Mouse (Mus musculus) heart, embryonic 12.5 days (tissue): Measurements from ENCODE around the gene Arhgef33. TPM values are rescaled to one million over a fixed set of nuclear protein-coding genes. Genes with fewer than 3 reads are reported as not detected.
"Not testable (repeated sequence)": the region's sequence is repeated elsewhere in the genome, so short reads cannot be mapped to it uniquely, and the experiment has no call there.

Source experiments
- ATAC-seq: fragments of 200-750 bp; cut with Nextera tagmentation; 2 replicates; pipeline ENCODE4 v1.8.0; 2017; ENCODE audit warnings: moderate TSS enrichment, moderate library complexity; ENCODE audit not compliant: insufficient number of reproducible peaks, low FRiP score
- H3K27ac ChIP-seq: fragments of 300-500 bp; sonication (generic); 2 replicates; pipeline ENCODE4 v1.5.1; 2016; ENCODE audit warnings: mild to moderate bottlenecking, moderate library complexity; ENCODE audit not compliant: poor library complexity, severe bottlenecking
- H3K27me3 ChIP-seq: fragments of 300-500 bp; sonication (generic); replicated peaks from 2 replicates; pipeline ENCODE4 v1.6.1; 2016; ENCODE audit warnings: mild to moderate bottlenecking, moderate library complexity
- H3K36me3 ChIP-seq: fragments of 300-500 bp; sonication (generic); 2 replicates; pipeline ENCODE4 v1.6.1; 2016; ENCODE audit warnings: mild to moderate bottlenecking, moderate library complexity
- H3K4me1 ChIP-seq: fragments of 300-500 bp; sonication (generic); replicated peaks from 2 replicates; pipeline ENCODE4 v1.6.1; 2016; ENCODE audit warnings: mild to moderate bottlenecking
- H3K4me2 ChIP-seq: fragments of 300-500 bp; sonication (generic); 2 replicates; pipeline ENCODE4 v1.6.1; 2016; ENCODE audit warnings: mild to moderate bottlenecking, moderate library complexity
- H3K4me3 ChIP-seq: fragments of 300-500 bp; sonication (generic); 2 replicates; pipeline ENCODE4 v1.5.1; 2016; ENCODE audit warnings: mild to moderate bottlenecking
- H3K9ac ChIP-seq: fragments of 300-500 bp; sonication (generic); 2 replicates; pipeline ENCODE4 v1.6.1; 2016; ENCODE audit warnings: mild to moderate bottlenecking, moderate library complexity
- H3K9me3 ChIP-seq: fragments of 300-500 bp; sonication (generic); replicated peaks from 2 replicates; pipeline ENCODE4 v1.6.1; 2016; ENCODE audit warnings: mild to moderate bottlenecking, moderate library complexity
- WGBS: fragments of 180-500 bp; shearing (Covaris S2); methylation state at CpG from one replicate; pipeline ENCODE4 v1.1.7; 2016; 5-methylcytosine and 5-hydroxymethylcytosine counted together
- polyA plus RNA-seq: library from polyadenylated mRNA; unstranded; fragments of >200 nt; fragmentation: Nextera tagmentation; extraction: Ambion mirVana; gene quantifications from 2 replicates; pipeline ENCODE4 v1.2.1, GENCODE M21; 2016

The Arhgef33 gene
- 1.4 and 2.2 TPM in 2 replicates for polyA plus RNA-seq

- Histone ChIP-seq H3K27me3 (no peaks in the 10 kb centered on the region), H3K4me2 (no peak within 1 kb of the TSS), H3K27ac (no peak within 1 kb of the TSS), H3K4me3 (no peak within 1 kb of the TSS), H3K4me1 (peaks cover 6% of the 10 kb centered on the region), H3K36me3 (no peaks in the 10 kb centered on the region), H3K9me3 (no peaks in the 10 kb centered on the region), H3K9ac (no peak within 1 kb of the TSS)
- WGBS = 56% methylated on average over 1 of the region's 1 CpGs
- ATAC-seq = no peak
These were observed at the start of gene Arhgef33 for GRCm38 (mm10) chr17:80307251-80307650. TSS of gene Arhgef33 (plus strand) at chr17:80307407.

GRCm38 (mm10) chr17:80267065-80267464 is 40.1 kb upstream of the Arhgef33 start:
- no peak overlapping the region for H3K4me2 ChIP-seq
- ATAC-seq = no peak
- H3K9me3 ChIP-seq = no peaks in the 10 kb centered on the region
- peaks cover 88% of the 10 kb centered on the region for H3K36me3 ChIP-seq
- no peak overlapping the region for H3K27ac ChIP-seq
- H3K27me3 ChIP-seq = no peaks in the 10 kb centered on the region
- H3K4me3 ChIP-seq = no peak overlapping the region
- no peak overlapping the region for H3K9ac ChIP-seq
- WGBS = 78% methylated on average over 4 of the region's 4 CpGs
- no peaks in the 10 kb centered on the region for H3K4me1 ChIP-seq

GRCm38 (mm10) chr17:80268151-80268550 is 39.1 kb upstream of the Arhgef33 start:
- H3K9me3 ChIP-seq = no peaks in the 10 kb centered on the region
- no peak overlapping the region for H3K4me2 ChIP-seq
- H3K27ac ChIP-seq = no peak overlapping the region
- no peaks in the 10 kb centered on the region for H3K27me3 ChIP-seq
- ATAC-seq = no peak
- no peak overlapping the region for H3K4me3 ChIP-seq
- no peaks in the 10 kb centered on the region for H3K4me1 ChIP-seq
- peaks cover 89% of the 10 kb centered on the region for H3K36me3 ChIP-seq
- WGBS = 90% methylated on average over 3 of the region's 3 CpGs
- H3K9ac ChIP-seq = no peak overlapping the region

- not testable (repeated sequence) for H3K27ac ChIP-seq, H3K9ac ChIP-seq, H3K4me2 ChIP-seq, ATAC-seq, H3K9me3 ChIP-seq, H3K4me3 ChIP-seq, H3K4me1 ChIP-seq, H3K27me3 ChIP-seq
- WGBS = 92% methylated on average over 7 of the region's 7 CpGs
- H3K36me3 ChIP-seq = peaks cover 84% of the 10 kb centered on the region
These were observed 36.6 kb upstream of the Arhgef33 start for GRCm38 (mm10) chr17:80270622-80271021.

DNA sequence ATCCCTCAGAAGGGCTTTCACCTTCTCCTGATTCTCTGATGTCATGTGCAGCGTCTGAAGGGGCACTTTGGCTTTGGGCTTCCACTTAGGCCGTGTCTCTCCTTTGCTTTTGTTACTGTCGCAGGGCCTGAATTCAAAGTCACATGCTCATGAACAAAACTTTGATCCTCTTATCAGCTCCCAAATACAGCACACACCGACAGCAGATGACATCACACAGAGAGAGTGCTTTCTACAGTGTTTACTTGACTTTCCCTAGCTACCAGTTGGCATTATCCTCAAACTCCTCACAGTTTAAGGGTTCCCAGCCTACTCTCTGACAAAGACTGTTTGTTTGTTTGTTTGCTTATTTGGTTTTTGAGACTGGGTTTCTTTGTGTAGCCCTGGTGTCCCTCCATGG is 29.0 kb upstream of the Arhgef33 start:
- Histone ChIP-seq H3K27ac (no peak overlapping the region), H3K36me3 (peaks cover 58% of the 10 kb centered on the region)
- WGBS = 65% methylated on average over 4 of the region's 4 CpGs

DNA sequence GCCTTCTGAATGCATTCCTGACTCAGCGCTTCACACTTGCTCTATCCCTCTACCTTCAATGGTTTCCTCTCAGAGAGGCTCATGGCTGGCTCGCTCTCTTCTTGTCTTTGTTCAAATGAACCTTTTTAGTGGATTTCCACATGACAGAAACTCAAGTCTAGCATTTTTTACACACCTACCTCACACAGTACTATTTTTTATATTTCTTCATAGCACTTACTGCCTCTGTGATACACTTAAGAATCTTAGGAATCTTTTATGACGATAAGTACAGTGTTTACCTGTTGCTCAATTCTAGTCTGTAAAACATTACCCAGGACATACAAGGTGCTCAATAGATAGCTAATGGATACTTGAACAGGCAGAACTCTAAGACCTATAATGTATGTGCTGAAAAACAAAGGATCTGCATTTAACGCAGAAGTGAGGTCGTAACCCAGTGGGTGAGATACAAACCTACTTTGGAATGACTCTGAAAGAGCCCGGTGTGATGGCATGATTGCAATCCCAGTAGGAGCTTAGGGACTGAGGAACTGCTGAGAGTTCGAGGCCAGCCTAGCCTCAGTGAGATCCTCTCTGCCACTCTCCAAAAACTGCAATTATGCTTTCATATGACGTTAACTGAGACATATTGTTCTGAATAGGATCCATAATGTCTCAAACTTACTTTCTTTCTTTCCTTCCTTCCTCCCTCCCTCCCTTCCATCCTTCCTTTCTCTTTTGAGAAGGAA is 27.7 kb upstream of the Arhgef33 start:
- H3K4me2 ChIP-seq = no peak overlapping the region
- no peak overlapping the region for H3K4me3 ChIP-seq
- WGBS = 91% methylated on average over 8 of the region's 8 CpGs
- no peak overlapping the region for H3K27ac ChIP-seq
- no peak for ATAC-seq
- H3K9ac ChIP-seq = no peak overlapping the region
- no peaks in the 10 kb centered on the region for H3K9me3 ChIP-seq
- peaks cover 52% of the 10 kb centered on the region for H3K36me3 ChIP-seq
- no peaks in the 10 kb centered on the region for H3K27me3 ChIP-seq
- H3K4me1 ChIP-seq = no peaks in the 10 kb centered on the region; the same call in 1 of the 2 replicates

More for the DNA sequence above, 29.0 kb upstream of the Arhgef33 start:
- no peak overlapping the region for H3K4me2 ChIP-seq
- H3K9me3 ChIP-seq = no peaks in the 10 kb centered on the region
- no peak overlapping the region for H3K9ac ChIP-seq
- ATAC-seq = no peak
- no peaks in the 10 kb centered on the region for H3K27me3 ChIP-seq
- no peaks in the 10 kb centered on the region for H3K4me1 ChIP-seq
- no peak overlapping the region for H3K4me3 ChIP-seq

DNA sequence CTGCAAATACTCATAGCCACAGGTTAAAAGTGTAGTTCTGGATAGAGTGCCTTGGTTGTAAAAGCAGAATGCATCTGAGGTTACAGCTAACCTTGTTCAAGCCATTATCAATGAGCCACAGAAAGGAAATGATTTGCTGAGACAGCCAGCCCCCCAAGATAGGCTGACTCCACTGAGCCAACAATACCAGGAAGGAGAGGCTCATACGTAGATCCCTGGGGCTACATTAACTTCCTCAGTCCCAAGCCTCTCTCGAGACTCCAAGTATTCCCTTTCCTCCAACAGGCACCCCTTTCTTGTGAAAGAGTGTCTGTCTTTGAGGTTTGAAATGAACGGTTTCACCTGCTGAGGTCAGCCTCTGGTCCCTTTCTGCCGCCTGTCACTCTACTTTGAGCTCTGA is 22.8 kb upstream of the Arhgef33 start:
- H3K36me3 ChIP-seq = peaks cover 13% of the 10 kb centered on the region
- no peak overlapping the region for H3K9ac ChIP-seq
- H3K4me1 ChIP-seq = peaks cover 13% of the 10 kb centered on the region
- H3K4me2 ChIP-seq = no peak overlapping the region
- H3K4me3 ChIP-seq = no peak overlapping the region
- H3K27ac ChIP-seq = peak overlapping the region; percentile 66
- WGBS = 53% methylated on average over 4 of the region's 4 CpGs
- H3K27me3 ChIP-seq = no peaks in the 10 kb centered on the region
- H3K9me3 ChIP-seq = no peaks in the 10 kb centered on the region
- ATAC-seq = no peak

DNA sequence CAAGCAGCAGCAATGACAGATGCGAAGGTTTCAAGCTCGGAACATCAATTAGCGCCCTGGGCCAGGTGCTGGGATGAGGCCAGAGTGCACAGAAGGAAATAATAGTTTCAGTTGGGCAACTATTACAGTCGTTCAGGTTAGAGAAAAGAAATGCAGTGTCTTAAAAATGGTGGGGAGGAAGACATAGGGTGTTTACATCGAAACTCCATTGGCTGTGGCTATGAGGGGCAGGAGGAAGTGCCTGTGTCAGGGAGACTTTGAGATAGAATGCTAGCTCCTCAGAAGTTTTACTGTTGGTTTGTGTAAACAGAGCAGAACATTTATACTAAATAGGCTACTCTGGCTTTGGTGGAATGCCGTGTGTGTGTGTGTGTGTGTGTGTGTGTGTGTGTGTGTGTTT is 19.2 kb upstream of the Arhgef33 start:
- no peak overlapping the region for H3K4me3 ChIP-seq
- 81% methylated on average over 6 of the region's 6 CpGs for WGBS
- no peak for ATAC-seq

GRCm38 (mm10) chr17:80289280-80290073 is 17.7 kb upstream of the Arhgef33 start:
- peak; percentile 47 for ATAC-seq
- 1% methylated on average over 30 of the region's 30 CpGs for WGBS
- Histone ChIP-seq H3K4me3 (peak overlapping the region; percentile 95), H3K36me3 (no peaks in the 10 kb centered on the region), H3K27me3 (no peaks in the 10 kb centered on the region), H3K4me2 (peak overlapping the region; percentile 78), H3K9ac (peak overlapping the region; percentile 91), H3K4me1 (peaks cover 13% of the 10 kb centered on the region), H3K9me3 (no peaks in the 10 kb centered on the region), H3K27ac (peak overlapping the region; percentile 79)

More for the DNA sequence above, 19.2 kb upstream of the Arhgef33 start:
- H3K4me1 ChIP-seq = peaks cover 13% of the 10 kb centered on the region
- H3K9me3 ChIP-seq = no peaks in the 10 kb centered on the region
- no peak overlapping the region for H3K27ac ChIP-seq
- H3K4me2 ChIP-seq = no peak overlapping the region
- H3K9ac ChIP-seq = no peak overlapping the region
- no peaks in the 10 kb centered on the region for H3K27me3 ChIP-seq
- no peaks in the 10 kb centered on the region for H3K36me3 ChIP-seq

GRCm38 (mm10) chr17:80290074-80290657 is 17.0 kb upstream of the Arhgef33 start, which contains the start of the genes Morn2 and Dhx57:
TSS of gene Morn2 (plus strand) at chr17:80290203.
TSS of gene Dhx57 (minus strand) at chr17:80290476.
- Histone ChIP-seq H3K9me3 (no peaks in the 10 kb centered on the region), H3K27ac (peak within 1 kb of the TSS; percentile 79), H3K4me2 (peak within 1 kb of the TSS; percentile 78), H3K9ac (peak within 1 kb of the TSS; percentile 91), H3K4me1 (peaks cover 13% of the 10 kb centered on the region), H3K36me3 (no peaks in the 10 kb centered on the region), H3K27me3 (no peaks in the 10 kb centered on the region), H3K4me3 (peak within 1 kb of the TSS; percentile 95)
- ATAC-seq = peak; percentile 100
- WGBS = under 1% methylated on average over 35 of the region's 35 CpGs

DNA sequence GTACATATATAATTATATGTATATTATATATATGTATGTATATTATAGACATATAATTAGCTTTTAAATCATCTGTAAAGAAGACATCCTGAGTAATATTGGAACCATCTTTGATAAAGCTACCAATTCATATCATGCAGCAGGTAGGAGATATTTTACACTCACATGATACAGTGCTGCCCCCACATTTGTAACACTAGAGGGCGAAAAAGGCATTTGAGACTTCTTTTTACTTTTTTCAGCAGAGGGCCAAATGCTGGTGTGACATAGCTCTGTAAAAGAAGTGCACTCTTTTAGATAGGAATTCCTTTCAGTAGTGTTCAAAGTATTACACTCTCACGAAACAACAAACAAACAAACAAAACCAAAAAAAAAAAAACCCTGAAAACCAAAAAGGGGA is 16.1 kb upstream of the Arhgef33 start:
- no peak overlapping the region for H3K4me2 ChIP-seq
- H3K4me3 ChIP-seq = no peak overlapping the region
- H3K36me3 ChIP-seq = no peaks in the 10 kb centered on the region
- 17% methylated on average over 2 of the region's 2 CpGs for WGBS
- H3K4me1 ChIP-seq = peaks cover 13% of the 10 kb centered on the region
- no peak overlapping the region for H3K27ac ChIP-seq
- no peaks in the 10 kb centered on the region for H3K27me3 ChIP-seq
- ATAC-seq = no peak
- no peak overlapping the region for H3K9ac ChIP-seq
- no peaks in the 10 kb centered on the region for H3K9me3 ChIP-seq
